Mouse (Mus musculus): ENCODE data around the gene Sart3.

The Sart3 gene

DNA sequence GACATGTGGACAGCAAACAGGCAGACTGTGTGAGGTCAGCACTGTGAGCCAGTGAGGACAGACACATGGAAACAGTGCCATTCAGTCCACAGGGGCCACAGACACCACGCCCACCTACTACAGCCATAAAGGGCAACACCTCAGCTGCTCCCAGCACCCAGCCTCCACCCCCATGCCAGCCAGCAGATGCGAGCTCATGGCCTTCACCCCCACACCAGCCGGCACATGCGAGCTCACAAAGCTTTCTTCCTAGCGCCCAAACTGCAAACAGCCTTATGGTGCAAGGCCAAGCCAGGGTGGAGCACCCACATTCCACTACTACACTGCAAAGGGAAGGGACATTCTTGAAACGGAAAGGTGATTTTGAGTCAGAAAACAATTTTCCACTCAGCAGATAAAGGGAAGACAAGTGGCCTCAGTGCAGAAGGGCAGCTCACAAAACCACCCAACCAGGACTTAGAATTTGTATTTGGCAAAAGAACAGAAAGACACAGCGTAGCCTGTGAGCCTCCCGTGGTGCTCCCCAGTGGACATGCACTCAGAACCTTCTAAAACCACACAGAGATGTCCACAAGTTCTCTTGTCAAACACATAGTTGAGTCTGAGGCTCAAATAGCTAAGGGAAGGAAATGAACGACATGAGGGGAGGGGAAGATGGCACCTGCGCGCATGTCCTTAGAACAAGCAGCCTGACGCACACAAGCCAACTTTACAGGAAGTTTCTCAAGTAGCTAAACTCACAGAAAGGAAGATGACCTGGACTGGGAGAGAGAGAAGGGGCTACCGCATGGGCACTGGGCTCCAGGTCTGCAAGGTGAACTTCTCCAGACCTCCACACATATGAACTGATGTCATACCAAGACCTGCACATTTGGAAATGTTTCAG, 6.4 kb downstream of the Sart3 start:
- DNase-seq (ENCODE audit: low spot score) = no peak

DNA sequence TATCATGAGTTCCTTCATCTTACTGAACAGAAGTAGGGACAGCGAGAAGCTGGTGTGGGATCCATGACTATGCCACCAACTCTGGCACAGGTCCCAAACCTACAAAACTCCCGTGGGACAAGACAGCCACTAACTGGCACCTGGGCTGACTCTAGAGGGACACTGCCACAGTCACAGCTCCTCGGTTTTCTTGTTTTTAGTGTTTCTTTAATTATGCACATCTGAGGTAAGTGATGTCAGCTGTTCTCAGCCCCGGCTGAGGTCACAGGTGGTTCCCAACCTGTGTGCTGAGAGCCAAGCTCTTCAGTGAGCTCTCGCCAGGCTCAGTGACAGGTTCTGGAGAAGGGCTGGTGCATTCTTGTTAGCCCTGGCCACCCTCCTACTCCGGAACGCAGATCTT, 7.9 kb downstream of the Sart3 start:
- no peak for DNase-seq (ENCODE audit: low spot score)

DNA sequence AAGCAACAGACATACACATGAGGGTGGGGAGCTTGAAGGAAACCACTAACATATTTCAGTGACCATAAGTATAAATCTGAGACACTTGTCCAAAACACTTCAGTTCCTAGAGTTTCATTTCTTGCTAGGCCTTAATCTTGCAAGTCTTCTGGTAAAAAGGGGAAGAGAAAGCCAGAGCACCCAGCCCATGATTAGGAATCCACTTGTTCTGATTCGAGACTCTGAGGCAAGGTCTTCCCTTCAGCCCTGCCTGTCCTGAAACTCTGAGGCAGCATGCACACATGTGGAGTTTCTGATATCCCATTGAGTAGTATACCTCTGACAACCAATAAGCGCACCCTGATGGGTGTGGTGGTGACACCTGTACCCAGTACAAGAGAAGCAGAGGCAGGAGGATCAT, 10.7 kb downstream of the Sart3 start:
- no peak for DNase-seq (ENCODE audit: low spot score)

DNA sequence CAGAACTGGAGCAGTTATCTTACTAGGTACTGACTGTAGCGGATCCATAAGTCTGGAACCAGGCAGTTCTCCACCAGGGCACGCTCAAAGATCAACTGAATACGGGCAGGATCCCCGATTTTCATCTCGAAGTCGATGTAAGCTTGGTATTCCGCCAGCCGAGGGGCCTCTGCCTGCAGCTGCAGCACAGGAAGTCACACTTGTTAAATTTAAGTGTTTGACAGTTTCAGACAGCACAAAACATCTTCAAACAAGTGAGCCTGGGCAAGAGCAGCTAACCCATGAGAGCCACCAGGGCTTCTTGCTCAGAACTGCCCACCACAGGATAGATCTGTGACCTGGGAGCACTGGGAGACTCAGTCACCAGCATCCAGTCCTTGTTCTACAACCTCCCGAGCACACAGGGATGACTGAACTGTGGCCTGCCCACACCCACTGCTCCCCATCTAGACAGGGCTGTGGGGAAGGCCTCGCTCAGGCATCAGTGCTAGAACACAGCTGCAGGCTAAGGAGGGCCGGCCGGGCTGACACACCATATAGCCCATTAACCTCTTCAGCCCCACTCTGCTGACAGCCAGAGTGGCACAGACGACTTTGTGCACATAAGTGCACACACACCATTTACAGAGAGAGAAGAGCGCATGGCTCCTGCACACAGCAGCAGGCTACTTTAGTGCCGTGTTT, 16.8 kb downstream of the Sart3 start:
- DNase-seq (ENCODE audit: low spot score) = no peak

DNA sequence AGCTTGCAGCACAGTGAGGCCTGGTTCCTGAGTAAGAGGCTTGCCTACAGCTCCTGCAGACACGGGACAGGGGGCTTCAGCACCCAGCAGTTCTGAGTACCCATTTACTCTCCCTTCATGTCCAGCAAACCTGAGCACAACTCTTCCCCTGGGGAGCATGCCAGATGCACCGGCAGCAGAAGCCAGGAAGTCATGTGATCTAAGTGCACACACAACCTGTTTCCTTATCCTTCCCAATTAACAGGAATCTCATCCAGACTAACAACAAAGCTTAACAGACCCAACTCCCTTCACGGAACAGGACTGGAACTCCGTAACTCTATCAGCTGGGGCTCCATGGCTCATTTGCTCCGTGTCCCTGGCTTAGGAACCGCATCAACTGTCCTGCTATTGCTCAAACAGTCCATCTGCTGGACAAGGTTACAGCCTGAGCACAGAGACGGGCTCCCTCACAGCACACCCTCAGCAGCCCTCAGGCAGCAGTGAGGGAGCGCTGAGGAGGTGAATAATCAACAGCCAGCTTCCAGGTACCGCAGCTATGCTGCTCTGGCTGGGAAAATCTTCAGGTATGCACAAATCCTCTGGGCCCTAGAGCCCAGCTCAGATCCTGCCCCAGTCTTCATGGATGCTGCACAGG, 20.7 kb downstream of the Sart3 start:
- DNase-seq (ENCODE audit: low spot score) = no peak

DNA sequence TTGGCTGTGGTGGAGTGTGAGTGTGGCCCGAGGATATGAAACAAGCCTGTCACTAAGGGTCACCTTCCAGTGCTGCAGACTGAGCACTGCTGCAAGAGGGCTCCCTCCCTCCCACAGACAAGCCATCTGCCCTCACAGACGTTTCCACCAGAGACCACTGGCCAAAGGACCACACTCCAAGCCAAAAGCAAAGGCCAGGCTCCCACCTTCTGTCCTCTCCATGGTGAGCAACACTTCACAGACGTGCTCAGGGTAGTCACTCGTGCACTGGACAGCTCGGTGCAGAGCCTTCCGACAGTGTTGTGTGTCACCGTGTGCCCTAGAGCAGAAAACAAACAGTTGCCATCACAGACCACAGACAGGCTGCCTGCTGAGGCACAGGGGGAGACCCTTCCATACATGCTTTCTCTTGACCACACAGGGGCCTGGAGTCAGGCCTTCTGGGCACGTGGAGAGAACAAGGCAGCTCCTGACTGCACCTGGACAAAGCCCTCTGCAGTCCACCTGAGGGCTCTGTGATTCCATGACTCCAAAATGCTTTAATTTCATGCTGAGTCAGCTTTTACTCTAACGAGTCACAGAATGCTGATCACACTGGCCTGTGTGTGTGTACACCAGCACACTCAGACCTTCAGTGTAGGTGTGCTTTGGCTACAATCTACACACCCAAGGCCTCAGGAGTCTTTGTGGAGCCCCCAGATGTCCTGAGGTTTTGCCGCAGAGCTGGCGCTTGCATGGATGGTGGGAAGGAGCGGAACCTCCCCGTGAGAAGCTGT, 23.6 kb downstream of the Sart3 start:
- no peak for DNase-seq (ENCODE audit: low spot score)

DNA sequence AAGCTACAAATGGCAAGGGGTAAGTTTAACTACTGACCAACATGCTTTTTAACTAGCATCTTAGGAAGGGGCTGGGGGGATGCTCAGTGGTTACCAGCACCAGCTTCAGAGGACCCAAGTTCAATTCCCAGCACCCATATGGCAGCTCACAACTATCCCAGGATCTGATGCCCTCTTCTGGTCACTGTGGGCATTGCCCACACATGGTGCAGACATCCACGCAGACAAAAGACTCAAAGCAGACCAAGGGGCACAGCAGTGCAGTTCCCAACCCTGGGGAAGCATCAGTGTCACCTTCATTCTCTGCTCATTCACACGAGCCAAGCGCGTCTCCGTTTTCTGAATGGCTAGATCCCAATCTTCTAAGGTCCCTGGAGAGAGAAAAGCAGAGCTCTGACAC, 24.7 kb downstream of the Sart3 start:
- no peak for DNase-seq (ENCODE audit: low spot score)

DNA sequence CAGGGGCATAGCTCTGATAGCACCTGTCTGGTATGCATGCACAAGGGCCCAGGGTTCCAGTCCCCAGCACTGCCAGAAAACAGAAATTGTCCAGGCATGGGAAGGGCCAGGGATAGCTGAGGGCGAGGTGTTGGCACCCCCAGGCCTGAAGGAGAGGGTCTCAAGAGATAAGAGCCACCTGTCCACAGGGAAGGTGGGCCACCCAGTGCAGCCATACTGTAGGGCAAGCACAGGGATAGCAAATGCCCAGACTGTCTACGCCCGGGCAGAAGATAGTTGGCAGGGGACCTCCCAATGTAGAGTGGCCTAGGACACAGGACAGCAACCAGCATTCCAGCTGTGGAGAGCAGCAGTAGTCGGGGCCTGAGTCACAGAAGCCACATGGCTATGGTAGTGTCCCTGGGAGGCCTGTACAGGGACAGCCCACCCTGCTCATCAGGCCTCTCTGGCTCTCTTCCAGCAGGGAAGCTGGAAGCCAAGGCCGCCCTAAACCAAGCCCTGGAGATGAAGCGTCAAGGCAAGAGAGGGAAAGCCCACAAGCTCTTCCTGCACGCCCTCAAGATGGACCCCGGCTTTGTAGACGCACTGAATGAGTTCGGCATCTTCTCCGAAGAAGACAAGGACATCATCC, 34.6 kb downstream of the Sart3 start:
- DNase-seq (ENCODE audit: low spot score) = no peak

DNA sequence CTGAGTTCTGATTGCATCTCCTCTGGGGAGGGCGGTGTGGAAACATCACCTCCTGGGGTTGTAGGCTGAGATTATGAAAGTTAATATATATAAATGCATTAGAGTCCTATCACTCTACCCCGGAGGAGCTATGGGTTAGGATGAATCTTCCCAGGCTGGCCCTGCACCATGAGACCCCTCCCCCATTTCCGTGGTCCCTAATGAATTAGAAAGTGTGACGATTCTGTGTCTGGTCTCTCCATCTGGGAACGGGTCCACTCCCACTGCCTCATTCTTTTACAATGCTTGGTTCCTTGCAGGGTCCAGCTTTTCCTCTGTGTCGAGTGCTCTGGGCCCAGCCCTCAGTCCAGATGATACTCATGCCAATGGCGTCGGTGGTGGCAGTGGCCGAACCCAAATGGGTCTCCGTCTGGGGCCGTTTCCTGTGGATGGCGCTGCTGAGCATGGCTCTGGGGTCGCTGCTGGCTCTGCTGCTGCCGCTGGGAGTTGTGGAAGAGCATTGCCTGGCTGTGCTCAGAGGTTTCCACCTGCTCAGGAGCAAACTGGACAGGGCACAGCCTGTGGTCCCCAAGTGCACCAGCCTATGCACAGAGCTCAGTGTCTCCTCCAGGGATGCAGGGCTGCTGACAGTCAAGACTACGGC, 35.7 kb downstream of the Sart3 start:
- no peak for DNase-seq (ENCODE audit: low spot score)

DNA sequence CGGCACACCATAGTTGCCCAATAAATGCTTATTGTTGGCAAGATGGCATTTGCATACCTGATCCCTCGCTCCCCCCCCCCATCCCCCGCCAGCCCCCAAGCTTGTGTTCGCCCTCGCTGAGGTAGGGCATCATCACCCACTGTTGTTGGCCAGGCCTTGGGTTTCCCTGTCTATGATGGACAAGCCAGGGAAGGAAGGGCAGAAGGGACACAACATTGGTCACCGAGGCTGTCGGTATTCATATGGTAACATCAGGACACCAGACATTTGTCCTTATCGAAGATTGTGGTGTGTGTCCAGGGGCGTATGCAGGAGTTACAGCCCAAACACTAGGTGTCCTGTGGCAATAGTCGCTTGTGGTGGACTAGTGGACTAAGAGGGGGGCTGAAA, 36.2 kb downstream of the Sart3 start:
- DNase-seq (ENCODE audit: low spot score) = no peak

DNA sequence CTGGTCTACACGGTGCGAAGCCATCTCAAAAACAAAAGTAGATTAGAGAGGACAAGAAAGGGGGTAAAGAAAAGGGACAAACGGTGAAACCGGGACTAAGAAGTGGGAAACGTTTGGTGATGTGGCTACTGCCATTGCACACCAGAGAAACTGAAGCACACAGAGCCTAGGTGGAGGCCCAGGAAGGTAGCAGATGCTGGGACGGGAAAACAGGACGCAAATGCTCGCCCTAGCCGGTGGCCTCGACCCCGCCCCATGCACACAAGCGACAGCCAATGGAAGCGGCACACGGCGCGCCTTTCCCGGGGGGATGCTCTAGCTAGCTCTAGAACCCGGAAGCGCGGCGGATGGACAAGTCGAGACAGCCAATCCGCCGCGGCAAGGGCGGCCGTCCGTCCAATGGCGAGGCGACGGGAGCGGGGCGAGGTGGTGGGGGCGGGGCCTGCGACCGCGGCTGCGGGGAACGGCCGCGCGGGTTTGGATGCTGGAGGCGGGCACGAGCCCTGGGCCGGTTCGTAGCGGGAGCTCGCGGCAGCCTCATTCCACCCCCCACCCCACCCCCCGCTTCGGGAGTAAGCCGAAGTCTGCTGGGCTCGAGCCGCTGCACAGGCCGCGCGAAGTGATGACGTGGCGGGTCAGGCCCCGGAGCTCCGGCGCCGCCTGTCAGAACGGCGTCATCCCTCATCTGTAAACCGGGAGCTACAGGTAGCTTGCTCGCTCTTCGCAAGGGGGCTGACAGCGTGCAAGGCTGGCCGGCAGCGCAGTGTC, 36.8 kb downstream of the Sart3 start, which contains the start of gene Ficd:
TSS of gene Ficd (plus strand) at position 459 of the 768 bp plus-strand sequence.
- peak; percentile 93 for DNase-seq (ENCODE audit: low spot score)

DNA sequence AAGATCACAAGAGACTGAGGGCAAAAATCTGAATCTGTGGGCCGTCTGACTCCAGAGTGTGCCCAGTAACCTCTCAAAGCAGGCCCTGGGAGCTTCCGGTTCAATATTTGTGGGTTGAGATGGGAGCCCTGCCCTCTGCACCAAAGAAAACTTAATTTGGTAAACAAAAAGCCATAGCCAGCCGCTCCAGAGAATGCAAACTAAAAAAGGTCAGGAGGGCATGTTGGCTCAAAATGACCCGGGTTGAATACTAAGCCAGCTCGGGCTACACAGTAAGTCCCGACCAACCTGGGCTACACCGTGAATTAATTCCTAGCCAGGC, 37.3 kb downstream of the Sart3 start:
- no peak for DNase-seq (ENCODE audit: low spot score)

DNA sequence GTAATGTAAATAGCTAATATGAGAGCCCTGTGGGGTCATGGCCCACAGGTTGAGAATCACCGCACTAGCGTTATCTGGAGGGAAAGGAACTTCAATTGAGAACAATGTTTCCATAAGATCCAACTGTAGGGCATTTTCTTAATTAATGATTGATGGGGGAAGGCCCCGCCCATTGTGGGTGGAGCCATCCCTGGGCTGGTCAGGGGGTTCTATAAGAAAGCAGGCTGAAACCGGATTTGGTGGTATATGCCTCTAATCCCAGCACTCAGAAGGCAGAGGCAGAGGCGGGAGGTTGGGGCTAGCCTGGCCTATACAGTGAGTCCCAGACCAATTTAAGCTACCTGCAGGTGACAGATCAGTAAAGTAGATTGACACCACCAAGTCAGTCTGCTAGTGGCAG, 37.9 kb downstream of the Sart3 start:
- DNase-seq (ENCODE audit: low spot score) = no peak

DNA sequence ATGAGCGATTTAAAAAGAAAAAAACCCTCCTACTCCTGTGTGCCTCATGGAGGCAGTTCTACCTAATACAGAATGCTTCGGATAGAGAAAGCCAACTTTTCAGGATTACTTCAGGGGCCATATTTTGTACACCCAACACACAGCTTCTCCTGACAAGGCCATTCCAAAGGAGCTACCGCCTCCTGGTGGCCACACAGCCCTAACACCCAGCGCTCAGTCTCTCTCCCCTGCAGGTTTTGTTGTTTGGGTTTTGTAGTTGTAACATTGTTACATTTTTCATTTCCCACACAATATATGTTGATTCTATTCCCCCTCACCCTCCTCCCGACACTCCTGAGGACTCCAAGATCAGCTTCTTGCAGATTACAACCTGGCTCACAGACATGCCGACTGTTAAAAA, 40.1 kb downstream of the Sart3 start:
- peak; percentile 62 for DNase-seq (ENCODE audit: low spot score)

DNA sequence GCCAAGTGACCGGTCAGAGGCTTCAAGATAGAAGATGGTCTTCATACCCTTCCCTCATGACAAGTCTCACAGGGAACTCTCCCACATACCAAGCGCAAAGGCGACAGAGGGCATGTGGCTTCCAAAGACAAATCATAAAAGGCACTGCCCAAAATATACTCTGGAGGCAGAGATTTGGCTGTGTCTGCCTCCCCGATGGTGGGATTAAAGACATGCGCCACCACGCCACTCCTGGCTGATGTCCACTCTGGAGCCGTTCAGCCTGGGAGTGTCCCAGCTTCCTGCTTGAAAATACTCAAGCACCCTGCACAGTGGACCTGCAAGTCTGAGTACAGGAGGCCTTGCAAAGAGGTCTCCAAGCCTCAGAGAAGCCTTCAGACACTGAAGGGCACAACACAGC, 41.1 kb downstream of the Sart3 start:
- no peak for DNase-seq (ENCODE audit: low spot score)

DNA sequence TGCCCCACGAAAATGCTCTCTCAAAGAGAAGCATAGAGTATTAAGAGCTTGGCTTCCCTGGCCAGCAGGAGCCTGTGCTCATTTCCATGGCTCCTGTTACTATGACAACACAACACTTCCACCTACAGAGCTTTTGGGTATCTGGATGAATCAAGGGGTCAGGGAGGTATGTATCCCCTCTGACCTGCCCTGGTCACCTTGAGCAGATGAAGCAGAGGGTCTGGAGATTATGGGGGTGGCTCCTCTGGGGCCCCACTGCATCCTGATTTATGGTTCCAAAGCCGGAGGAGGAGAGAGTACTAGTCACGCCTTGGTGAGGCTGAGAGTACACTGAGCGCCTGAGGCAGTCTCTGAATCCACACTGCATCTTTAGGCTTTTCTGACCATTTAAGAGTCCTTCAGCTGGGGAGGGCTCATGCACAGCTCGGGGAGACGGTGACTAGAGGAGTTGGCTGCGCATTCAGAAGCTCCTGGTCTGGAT, 41.6 kb downstream of the Sart3 start:
- DNase-seq (ENCODE audit: low spot score) = peak; percentile 31

DNA sequence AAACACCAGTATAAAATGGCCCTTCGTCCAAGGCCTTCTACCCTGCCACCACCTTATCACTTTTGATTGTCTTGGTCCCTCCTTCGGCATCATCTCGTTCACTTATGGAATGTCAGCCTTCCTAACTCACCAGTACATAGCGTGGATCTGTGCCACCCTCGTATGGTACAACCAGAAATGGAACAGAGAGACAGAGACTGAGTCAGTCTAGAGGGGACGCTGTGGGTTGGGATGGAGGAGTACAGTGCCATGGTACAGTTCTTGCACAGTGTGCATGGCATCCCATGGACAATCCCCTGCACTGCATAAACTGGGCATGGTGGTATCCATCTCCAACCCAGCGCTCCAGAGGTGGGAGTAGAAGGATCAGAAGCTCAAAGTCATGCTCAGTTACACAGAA, 43.6 kb downstream of the Sart3 start:
- DNase-seq (ENCODE audit: low spot score) = no peak

DNA sequence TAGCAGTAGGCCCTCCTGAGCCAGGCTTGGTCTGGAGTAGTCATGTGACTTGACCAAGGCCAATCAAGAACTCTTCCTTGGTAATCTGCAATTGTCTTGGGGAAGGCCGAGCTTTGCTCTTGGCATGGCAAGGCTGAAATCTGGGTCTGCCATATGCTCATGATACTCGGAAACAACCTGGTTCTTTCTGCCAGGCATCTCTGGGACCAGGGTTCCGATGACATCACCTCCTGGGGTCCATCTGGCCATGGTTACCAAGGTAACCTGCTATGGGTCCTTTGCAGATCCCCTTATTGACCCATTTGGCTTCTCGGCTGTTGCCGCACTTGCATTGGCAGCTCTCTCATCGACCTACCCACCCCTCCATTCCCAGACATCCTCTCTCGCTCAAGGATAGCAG, 44.3 kb downstream of the Sart3 start:
- DNase-seq (ENCODE audit: low spot score) = no peak

DNA sequence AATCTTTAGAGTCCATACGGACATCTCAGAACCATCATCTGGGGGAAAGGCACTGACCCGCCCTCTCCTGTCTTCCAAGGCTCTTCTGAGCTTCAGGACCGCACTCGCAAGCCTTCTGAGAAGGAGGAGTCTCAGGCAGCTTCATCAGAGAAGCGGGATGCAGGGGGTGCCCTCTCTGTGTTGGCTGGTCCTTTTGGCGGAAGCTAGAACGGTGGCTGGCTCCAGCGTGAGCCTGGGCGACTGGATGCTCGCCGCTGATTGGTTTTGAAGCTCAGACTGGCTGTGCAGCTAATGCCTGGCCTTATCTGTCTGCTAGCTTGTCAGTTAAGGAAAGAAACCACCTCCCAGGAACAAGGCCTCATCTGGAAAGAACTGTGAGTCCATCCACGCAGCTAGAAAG, 45.1 kb downstream of the Sart3 start:
- no peak for DNase-seq (ENCODE audit: low spot score)

DNA sequence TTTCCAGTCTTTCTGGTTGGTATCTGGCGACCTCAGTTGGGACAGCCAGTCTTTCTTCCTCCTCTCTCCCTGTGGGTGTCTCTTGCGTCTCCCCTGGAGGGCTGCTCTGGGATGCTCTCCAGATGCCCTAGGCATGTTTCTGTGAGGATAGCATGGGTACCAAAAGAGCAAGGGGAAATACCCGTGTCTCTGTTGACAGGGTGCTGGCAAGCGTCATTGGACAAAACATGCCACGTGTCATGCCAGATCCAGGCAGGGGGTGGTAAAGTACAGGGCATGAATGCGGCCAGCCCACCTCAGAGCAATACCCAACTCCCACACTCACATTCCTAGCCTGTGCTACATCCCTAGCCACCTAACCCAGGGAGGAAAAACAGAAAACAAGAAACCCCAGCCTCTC, 45.7 kb downstream of the Sart3 start:
- DNase-seq (ENCODE audit: low spot score) = no peak

DNA sequence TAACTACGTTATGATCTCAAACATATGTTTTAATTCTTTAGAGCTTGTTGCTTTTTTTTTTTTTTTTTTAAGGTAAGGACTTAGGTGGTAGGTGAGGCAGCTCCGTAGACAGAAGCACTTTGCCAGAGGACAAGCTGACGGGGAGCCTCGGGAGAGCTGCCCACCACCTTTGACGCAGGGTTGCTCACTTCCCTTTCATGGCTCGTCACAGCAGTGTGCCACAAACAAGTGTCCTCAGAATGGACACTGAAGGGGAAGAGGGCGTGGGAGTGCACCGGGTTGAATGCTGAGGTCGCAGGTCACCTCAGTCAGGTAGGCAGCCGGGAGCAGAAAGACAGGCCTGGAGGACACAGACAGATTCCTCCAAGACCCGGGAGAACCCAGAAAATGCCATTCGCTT, 46.9 kb downstream of the Sart3 start:
- DNase-seq (ENCODE audit: low spot score) = no peak

All from layer of hippocampus, adult 11-12 months (tissue).